Mouse (Mus musculus) lung, adult 10 weeks (tissue): ENCODE measurements around the gene Rnf214. TPM values are rescaled to one million over a fixed set of nuclear protein-coding genes. Genes with fewer than 3 reads are reported as not detected.

Source experiments
- polyA plus RNA-seq: library from polyadenylated mRNA; stranded (reverse); fragments of 350-450 nt; fragmentation: Illumina TruSeq; extraction: RNeasy Lipid Tissue Mini Kit (QIAGEN cat#74804); gene quantifications from one replicate; pipeline ENCODE4 v1.2.3, GENCODE M21; 2014; ENCODE audit warnings: low read depth, low replicate concordance; ENCODE audit not compliant: insufficient read depth

The Rnf214 gene
- 5.5 TPM for polyA plus RNA-seq

DNA sequence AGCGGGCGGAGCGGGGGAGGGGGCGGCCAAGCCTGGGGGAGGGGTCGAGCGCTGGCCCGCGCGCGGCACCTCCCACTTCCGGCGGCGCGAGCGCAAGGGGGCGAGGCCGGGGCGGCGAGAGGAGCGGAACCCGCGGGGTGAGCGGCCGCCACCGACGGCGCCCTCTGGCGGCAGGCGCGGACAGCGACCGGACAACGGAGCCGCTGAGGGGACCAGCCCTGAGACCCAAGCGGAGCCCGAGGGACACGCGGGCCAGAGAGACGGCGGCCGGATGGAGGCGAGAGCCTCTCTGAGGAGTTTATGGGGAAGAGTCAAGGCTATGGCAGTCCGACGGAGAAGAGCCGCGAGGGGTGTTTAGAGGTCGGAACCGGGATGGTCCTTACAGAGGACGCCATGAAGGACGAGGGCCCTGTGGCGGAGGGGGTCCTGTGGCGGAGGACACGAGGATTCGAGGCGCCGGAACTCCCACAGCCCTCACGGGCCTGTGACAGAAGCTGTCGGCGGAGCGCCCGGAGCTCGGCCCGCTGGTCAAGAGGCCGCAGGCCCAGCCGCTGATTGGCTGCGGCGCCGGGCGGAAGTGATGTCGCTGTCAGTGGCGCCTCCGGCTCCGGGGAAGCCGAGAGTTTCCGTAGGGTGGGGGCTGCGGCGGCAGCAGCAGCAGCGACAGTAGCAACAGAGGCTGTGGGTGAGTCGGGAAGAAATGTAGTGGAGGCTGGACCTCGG lies at the start of gene Rnf214, which contains the start of gene Pcsk7:
Gene Rnf214 (minus strand): TSS at position 557 of the 723 bp plus-strand sequence.
Gene Pcsk7 (plus strand): TSS at position 143 of the 723 bp plus-strand sequence.

GRCm38 (mm10) chr9:45955107-45955963 lies 48.6 kb upstream of the Rnf214 start, which contains the start of gene Sidt2:
Gene Sidt2 (minus strand): TSS chr9:45955258.

GRCm38 (mm10) chr9:45935628-45936210 lies 29.0 kb upstream of the Rnf214 start, which contains the start of gene Tagln:
Gene Tagln (minus strand): TSS chr9:45936058.

GRCm38 (mm10) chr9:45838434-45839138 lies 68.1 kb downstream of the Rnf214 start, which contains the start of gene Bace1:
Gene Bace1 (plus strand): TSS chr9:45838580.

DNA sequence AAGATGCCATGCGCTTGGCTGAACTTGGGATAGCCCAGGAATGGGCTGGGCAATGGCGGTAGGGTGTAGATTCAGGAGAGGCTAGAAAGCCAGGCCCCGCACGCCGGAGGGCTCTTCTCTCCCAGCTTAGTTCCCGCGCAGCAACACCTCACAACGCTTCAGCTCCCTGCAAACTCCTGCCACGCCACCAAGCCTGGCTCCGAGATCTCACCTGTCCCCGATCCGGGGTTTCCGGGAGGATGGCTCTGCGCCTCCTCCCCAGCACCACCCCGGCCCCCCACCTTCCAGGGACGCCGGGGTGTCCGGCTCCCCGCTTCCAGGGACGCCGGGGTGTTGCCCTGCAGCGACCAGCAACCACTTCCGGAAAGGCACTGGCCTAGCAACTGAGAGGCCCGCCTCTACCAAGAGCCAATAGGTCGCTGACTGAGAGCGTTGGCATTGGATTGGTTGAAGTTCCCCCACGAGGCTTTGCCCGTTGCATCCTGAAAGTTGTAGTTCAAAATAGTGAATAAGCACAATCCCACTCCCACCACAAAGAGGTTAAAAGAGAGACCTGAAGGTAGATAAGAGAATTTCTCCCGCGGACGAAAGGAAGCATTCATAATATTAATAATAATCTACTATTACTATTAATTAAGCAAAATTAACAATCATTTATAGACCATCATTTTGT lies 78.3 kb downstream of the Rnf214 start, which contains the start of gene Cep164:
Gene Cep164 (minus strand): TSS at position 401 of the 673 bp plus-strand sequence.

Other genes starting within 250 kb of the Rnf214 start
- gene Cep164, start 78.2 kb downstream of the Rnf214 start, polyA plus RNA-seq = 5.6 TPM
- 5.6 TPM for gene Bace1, start 68.3 kb downstream of the Rnf214 start, polyA plus RNA-seq
- gene Pcsk7, start 414 bp downstream of the Rnf214 start, polyA plus RNA-seq = 12.0 TPM
- gene Tagln, start 29.1 kb upstream of the Rnf214 start, polyA plus RNA-seq = 358 TPM
- gene Sidt2, start 48.3 kb upstream of the Rnf214 start, polyA plus RNA-seq = 27.1 TPM
- 26.8 TPM for gene Pafah1b2, start 105.8 kb upstream of the Rnf214 start, polyA plus RNA-seq
- gene Sik3, start 105.9 kb upstream of the Rnf214 start, polyA plus RNA-seq = 10.0 TPM